Mouse (Mus musculus): ENCODE data around the gene Slc17a3.

- TF ChIP-seq POLR2A (IDR thresholded peaks at IDR 0.05; ENCODE audit: low read depth, low read length): no peak
- TF ChIP-seq CTCF (IDR thresholded peaks at IDR 0.05; ENCODE audit: extremely low read depth, insufficient read length, insufficient replicate concordance, low read depth, low read length): no peak
Measured at GRCm38 (mm10) chr13:23866086-23866710, 27.0 kb downstream of the Slc17a3 start.

Measured in small intestine, adult 2 months (tissue).